Mouse (Mus musculus): Measurements from ENCODE around the gene Hdac1.

The Hdac1 gene

GRCm38 (mm10) chr4:129542592-129543141, at the start of gene Hdac1:
Gene Hdac1 (minus strand): TSS chr4:129542713.
- DNase-seq = peak; percentile 98

- no peak for DNase-seq
Measured at GRCm38 (mm10) chr4:129588865-129589264, 46.4 kb upstream of the Hdac1 start.

- no peak for DNase-seq
Measured at GRCm38 (mm10) chr4:129586943-129587342, 44.4 kb upstream of the Hdac1 start.

GRCm38 (mm10) chr4:129585773-129586172, 43.3 kb upstream of the Hdac1 start:
- no peak for DNase-seq

- DNase-seq = peak; percentile 80
Measured at GRCm38 (mm10) chr4:129584884-129585608, 42.5 kb upstream of the Hdac1 start.

- no peak for DNase-seq
Measured at GRCm38 (mm10) chr4:129584370-129584769, 41.9 kb upstream of the Hdac1 start.

GRCm38 (mm10) chr4:129582251-129582650, 39.7 kb upstream of the Hdac1 start:
- no peak for DNase-seq

GRCm38 (mm10) chr4:129580347-129580746, 37.8 kb upstream of the Hdac1 start:
- DNase-seq = no peak

- peak; percentile 68 for DNase-seq
Measured at GRCm38 (mm10) chr4:129578466-129578865, 36.0 kb upstream of the Hdac1 start, which contains the start of gene Fam167b. Gene Fam167b (minus strand): TSS chr4:129578549.

GRCm38 (mm10) chr4:129577688-129578087, 35.2 kb upstream of the Hdac1 start:
- DNase-seq = no peak

GRCm38 (mm10) chr4:129576863-129577491, 34.5 kb upstream of the Hdac1 start:
- DNase-seq = peak; percentile 44

- peak; percentile 39 for DNase-seq
Measured at GRCm38 (mm10) chr4:129575171-129575844, 32.8 kb upstream of the Hdac1 start.

GRCm38 (mm10) chr4:129573430-129573829, 30.9 kb upstream of the Hdac1 start, which contains the start of gene Lck:
Gene Lck (minus strand): TSS chr4:129573641.
- DNase-seq = no peak

GRCm38 (mm10) chr4:129573093-129573370, 30.5 kb upstream of the Hdac1 start:
- DNase-seq = no peak

GRCm38 (mm10) chr4:129572236-129573092, 30.0 kb upstream of the Hdac1 start:
- DNase-seq = no peak

GRCm38 (mm10) chr4:129571551-129572084, 29.1 kb upstream of the Hdac1 start:
- no peak for DNase-seq

- no peak for DNase-seq
Measured at GRCm38 (mm10) chr4:129570028-129570427, 27.5 kb upstream of the Hdac1 start.

- DNase-seq = no peak
Measured at GRCm38 (mm10) chr4:129568366-129568765, 25.9 kb upstream of the Hdac1 start.

GRCm38 (mm10) chr4:129565139-129565538, 22.6 kb upstream of the Hdac1 start:
- DNase-seq = no peak

- no peak for DNase-seq
Measured at GRCm38 (mm10) chr4:129563718-129564117, 21.2 kb upstream of the Hdac1 start.

- no peak for DNase-seq
Measured at GRCm38 (mm10) chr4:129561184-129561583, 18.7 kb upstream of the Hdac1 start.

- DNase-seq = no peak
Measured at GRCm38 (mm10) chr4:129558321-129558955, 15.9 kb upstream of the Hdac1 start.
